Mouse (Mus musculus) ES-E14 (cell line): ENCODE data around the gene Rnh1. TPM values are rescaled to one million over a fixed set of nuclear protein-coding genes. Genes with fewer than 3 reads are reported as not detected.

Experiments
- DNase-seq: peaks from one replicate; pipeline ENCODE4 v3.0.0-alpha.2; 2013; ENCODE audit warnings: low read depth, low spot score
- H3K27ac ChIP-seq: 2 replicates; pipeline ENCODE4 v1.5.1; 2012; ENCODE audit warnings: low read depth, mild to moderate bottlenecking, low read length, moderate library complexity, mixed read lengths; ENCODE audit not compliant: poor library complexity, insufficient read depth, severe bottlenecking
- H3K36me3 ChIP-seq: 2 replicates; pipeline ENCODE4 v1.6.1; 2012; ENCODE audit warnings: mild to moderate bottlenecking, low read length, moderate library complexity, mixed read lengths; ENCODE audit not compliant: control insufficient read depth, poor library complexity, insufficient read depth, severe bottlenecking
- H3K4me1 ChIP-seq, 2 experiments: fragments of 150-350 bp in 1 of 2; sonication (generic) in 1 of 2; 2 replicates each; pipeline ENCODE4 v1.6.1; 2012; ENCODE audit warnings: low read length in 2 of 2, mild to moderate bottlenecking in 1 of 2, mixed read lengths in 1 of 2; ENCODE audit not compliant: control insufficient read depth in 2 of 2, insufficient read depth in 2 of 2, poor library complexity in 1 of 2
- H3K4me3 ChIP-seq, 2 experiments: fragments of 150-350 bp in 1 of 2; sonication (generic) in 1 of 2; 2 replicates each; pipeline ENCODE4 v1.5.1; 2012; ENCODE audit warnings: low read length in 2 of 2, low read depth in 1 of 2, mild to moderate bottlenecking in 1 of 2, mixed read lengths in 1 of 2; ENCODE audit not compliant: insufficient read depth in 1 of 2, poor library complexity in 1 of 2, severe bottlenecking in 1 of 2
- H3K9ac ChIP-seq: 2 replicates; pipeline ENCODE4 v1.6.1; 2012; ENCODE audit warnings: low read depth, mild to moderate bottlenecking, low read length, mixed read lengths; ENCODE audit not compliant: poor library complexity, insufficient read depth, severe bottlenecking
- H3K9me3 ChIP-seq: fragments of 150-350 bp; sonication (generic); 2 replicates; pipeline ENCODE4 v1.6.1; 2012; ENCODE audit warnings: low read depth, mild to moderate bottlenecking, low read length; ENCODE audit not compliant: control insufficient read depth, insufficient read depth
- CHD2 ChIP-seq: IDR thresholded peaks from 2 replicates; pipeline ENCODE4 v1.6.1; 2014; ENCODE audit warnings: mild to moderate bottlenecking, low read depth, low read length, inconsistent platforms
- HCFC1 ChIP-seq: IDR thresholded peaks from 2 replicates; pipeline ENCODE4 v1.6.1; 2012; ENCODE audit warnings: low read length, inconsistent platforms, borderline replicate concordance; ENCODE audit not compliant: insufficient read depth
- MAFK ChIP-seq: IDR thresholded peaks from 2 replicates; pipeline ENCODE4 v1.6.1; 2014; ENCODE audit warnings: mild to moderate bottlenecking, low read depth, low read length, inconsistent platforms; ENCODE audit not compliant: insufficient read depth
- ZC3H11A ChIP-seq: IDR thresholded peaks from 2 replicates; pipeline ENCODE4 v1.6.1; 2012; ENCODE audit warnings: low read depth, mild to moderate bottlenecking, inconsistent platforms, low read length, borderline replicate concordance
- ZNF384 ChIP-seq: IDR thresholded peaks from 2 replicates; pipeline ENCODE4 v1.6.1; 2012; ENCODE audit warnings: low read depth, low read length, inconsistent platforms
- in situ Hi-C, 2 experiments: fragments of 600-800 bp; cut with MboI; formaldehyde crosslinking; loops; one replicate each; pipeline ENCODE4 v1.15.1; 2025; ENCODE audit warnings: low sequenced_read_pairs in 2 of 2, inconsistent platforms in 1 of 2; ENCODE audit not compliant: unreplicated experiment in 2 of 2
- total RNA-seq: library from RNA; depleted of rRNA; stranded (reverse); fragments of 300-350 nt; gene quantifications from 2 replicates; pipeline ENCODE4 v1.2.3, GENCODE M21; 2012

The Rnh1 gene
- total RNA-seq, 1 experiment = 70.3 TPM

- no peaks in the 10 kb centered on the region for H3K9me3 ChIP-seq
- in situ Hi-C loops = no loop called here
- TF ChIP-seq ZNF384 (no peak), MAFK (no peak), ZC3H11A (no peak)
- DNase-seq = no peak
- no peak overlapping the region for H3K9ac ChIP-seq
- H3K36me3 ChIP-seq = peaks cover 24% of the 10 kb centered on the region
- H3K4me1 ChIP-seq = peaks cover 16 to 18% of the 10 kb centered on the region in 2 experiments; a peak in 3 of 4 replicates
- no peak overlapping the region for H3K4me3 ChIP-seq
- no peak overlapping the region for H3K27ac ChIP-seq
Observed at GRCm38 (mm10) chr7:141144650-141145049, 28.0 kb downstream of the Rnh1 start.

- Histone ChIP-seq H3K9me3 (no peaks in the 10 kb centered on the region), H3K36me3 (peaks cover 24% of the 10 kb centered on the region), H3K9ac (no peak overlapping the region), H3K4me1 (peaks cover 16% of the 10 kb centered on the region in 2 experiments; a peak in 3 of 4 replicates), H3K4me3 (no peak overlapping the region), H3K27ac (no peak overlapping the region)
- TF ChIP-seq CHD2 (no peak), ZC3H11A (no peak), MAFK (no peak), HCFC1 (no peak), ZNF384 (no peak)
- in situ Hi-C loops = no loop called here
- DNase-seq = no peak
Observed at GRCm38 (mm10) chr7:141143861-141144260, 28.8 kb downstream of the Rnh1 start.

- peak; percentile 59 for DNase-seq
- Histone ChIP-seq H3K4me1 (peaks cover 15 to 16% of the 10 kb centered on the region in 2 experiments; a peak in 3 of 4 replicates), H3K27ac (no peak overlapping the region), H3K36me3 (peaks cover 24% of the 10 kb centered on the region), H3K9ac (no peak overlapping the region), H3K4me3 (no peak overlapping the region), H3K9me3 (no peaks in the 10 kb centered on the region)
- TF ChIP-seq CHD2 (no peak), ZNF384 (no peak), MAFK (no peak), HCFC1 (no peak), ZC3H11A (no peak)
- in situ Hi-C loops = no loop called here
Observed at GRCm38 (mm10) chr7:141143112-141143511, 29.5 kb downstream of the Rnh1 start.

- H3K4me3 ChIP-seq = no peak overlapping the region
- H3K27ac ChIP-seq = no peak overlapping the region
- H3K36me3 ChIP-seq = peaks cover 27% of the 10 kb centered on the region
- no peaks in the 10 kb centered on the region for H3K9me3 ChIP-seq
- TF ChIP-seq CHD2 (no peak), HCFC1 (no peak), MAFK (no peak)
- H3K4me1 ChIP-seq = peaks cover 2 to 8% of the 10 kb centered on the region in 2 experiments; a peak in 3 of 4 replicates
- no peak overlapping the region for H3K9ac ChIP-seq
- in situ Hi-C loops = no loop called here
- DNase-seq = no peak
Observed at GRCm38 (mm10) chr7:141141326-141141725, 31.3 kb downstream of the Rnh1 start.
